Mouse (Mus musculus) splenic B cell, adult 2 months (primary cell): ENCODE results near the gene Zfpm1.

ENCODE experiments used
- DNase-seq: peaks from one replicate; pipeline ENCODE4 v3.0.0-alpha.2; 2011; ENCODE audit warnings: low read depth, low spot score
- H3K27me3 ChIP-seq: 2 replicates; pipeline ENCODE4 v1.6.1; 2012; ENCODE audit warnings: mild to moderate bottlenecking, low read length, moderate library complexity, mixed read lengths; ENCODE audit not compliant: control insufficient read depth, poor library complexity, insufficient read depth, severe bottlenecking
- H3K36me3 ChIP-seq: 2 replicates; pipeline ENCODE4 v1.6.1; 2012; ENCODE audit warnings: mild to moderate bottlenecking, low read length, moderate library complexity, mixed read lengths; ENCODE audit not compliant: control insufficient read depth, poor library complexity, insufficient read depth, severe bottlenecking

Gene Zfpm1

GRCm38 (mm10) chr8:122283356-122284202 lies 1.6 kb downstream of the Zfpm1 start:
- no peaks in the 10 kb centered on the region for H3K36me3 ChIP-seq
- DNase-seq: peak; percentile 60
- H3K27me3 ChIP-seq: no peaks in the 10 kb centered on the region

- DNase-seq: peak; percentile 73
- Histone ChIP-seq H3K27me3 (no peaks in the 10 kb centered on the region), H3K36me3 (no peaks in the 10 kb centered on the region)
These were observed 2.3 kb downstream of the Zfpm1 start for GRCm38 (mm10) chr8:122284203-122284658.

GRCm38 (mm10) chr8:122284659-122285261 lies 2.8 kb downstream of the Zfpm1 start:
- no peaks in the 10 kb centered on the region for H3K36me3 ChIP-seq
- H3K27me3 ChIP-seq: no peaks in the 10 kb centered on the region
- DNase-seq: peak; percentile 79

- Histone ChIP-seq H3K36me3 (no peaks in the 10 kb centered on the region), H3K27me3 (no peaks in the 10 kb centered on the region)
- peak; percentile 84 for DNase-seq
These were observed 3.8 kb downstream of the Zfpm1 start for GRCm38 (mm10) chr8:122285727-122286126.

- no peaks in the 10 kb centered on the region for H3K27me3 ChIP-seq
- no peak for DNase-seq
- no peaks in the 10 kb centered on the region for H3K36me3 ChIP-seq
These were observed 5.0 kb downstream of the Zfpm1 start for GRCm38 (mm10) chr8:122286899-122287298.

GRCm38 (mm10) chr8:122287742-122288141 lies 5.8 kb downstream of the Zfpm1 start:
- Histone ChIP-seq H3K36me3 (no peaks in the 10 kb centered on the region), H3K27me3 (no peaks in the 10 kb centered on the region)
- no peak for DNase-seq

GRCm38 (mm10) chr8:122288344-122288743 lies 6.4 kb downstream of the Zfpm1 start:
- DNase-seq: no peak
- Histone ChIP-seq H3K27me3 (no peaks in the 10 kb centered on the region), H3K36me3 (no peaks in the 10 kb centered on the region)

- Histone ChIP-seq H3K36me3 (no peaks in the 10 kb centered on the region), H3K27me3 (no peaks in the 10 kb centered on the region)
- DNase-seq: no peak
These were observed 9.1 kb downstream of the Zfpm1 start for GRCm38 (mm10) chr8:122291075-122291474.

GRCm38 (mm10) chr8:122291549-122291948 lies 9.6 kb downstream of the Zfpm1 start:
- no peaks in the 10 kb centered on the region for H3K27me3 ChIP-seq
- no peak for DNase-seq
- H3K36me3 ChIP-seq: no peaks in the 10 kb centered on the region

- no peaks in the 10 kb centered on the region for H3K36me3 ChIP-seq
- no peak for DNase-seq
These were observed 11.5 kb downstream of the Zfpm1 start for GRCm38 (mm10) chr8:122293484-122293883.

GRCm38 (mm10) chr8:122294273-122294683 lies 12.3 kb downstream of the Zfpm1 start:
- Histone ChIP-seq H3K27me3 (no peaks in the 10 kb centered on the region), H3K36me3 (no peaks in the 10 kb centered on the region)
- DNase-seq: no peak

More at GRCm38 (mm10) chr8:122293484-122293883, 11.5 kb downstream of the Zfpm1 start:
- no peaks in the 10 kb centered on the region for H3K27me3 ChIP-seq

GRCm38 (mm10) chr8:122295389-122295788 lies 13.4 kb downstream of the Zfpm1 start:
- Histone ChIP-seq H3K36me3 (no peaks in the 10 kb centered on the region), H3K27me3 (no peaks in the 10 kb centered on the region)
- no peak for DNase-seq

GRCm38 (mm10) chr8:122296173-122297001 lies 14.4 kb downstream of the Zfpm1 start:
- Histone ChIP-seq H3K27me3 (no peaks in the 10 kb centered on the region), H3K36me3 (no peaks in the 10 kb centered on the region)
- no peak for DNase-seq

GRCm38 (mm10) chr8:122299581-122300254 lies 17.8 kb downstream of the Zfpm1 start:
- Histone ChIP-seq H3K36me3 (no peaks in the 10 kb centered on the region), H3K27me3 (no peaks in the 10 kb centered on the region)
- peak; percentile 42 for DNase-seq
